Mouse (Mus musculus): Measurements from ENCODE around the gene Ptpdc1. TPM values are rescaled to one million over a fixed set of nuclear protein-coding genes. Genes with fewer than 3 reads are reported as not detected.

The Ptpdc1 gene
- 17.2 and 17.8 TPM in 2 replicates for polyA plus RNA-seq (2014; fragmentation: Nextera tagmentation; extraction: Ambion mirVana)

DNA sequence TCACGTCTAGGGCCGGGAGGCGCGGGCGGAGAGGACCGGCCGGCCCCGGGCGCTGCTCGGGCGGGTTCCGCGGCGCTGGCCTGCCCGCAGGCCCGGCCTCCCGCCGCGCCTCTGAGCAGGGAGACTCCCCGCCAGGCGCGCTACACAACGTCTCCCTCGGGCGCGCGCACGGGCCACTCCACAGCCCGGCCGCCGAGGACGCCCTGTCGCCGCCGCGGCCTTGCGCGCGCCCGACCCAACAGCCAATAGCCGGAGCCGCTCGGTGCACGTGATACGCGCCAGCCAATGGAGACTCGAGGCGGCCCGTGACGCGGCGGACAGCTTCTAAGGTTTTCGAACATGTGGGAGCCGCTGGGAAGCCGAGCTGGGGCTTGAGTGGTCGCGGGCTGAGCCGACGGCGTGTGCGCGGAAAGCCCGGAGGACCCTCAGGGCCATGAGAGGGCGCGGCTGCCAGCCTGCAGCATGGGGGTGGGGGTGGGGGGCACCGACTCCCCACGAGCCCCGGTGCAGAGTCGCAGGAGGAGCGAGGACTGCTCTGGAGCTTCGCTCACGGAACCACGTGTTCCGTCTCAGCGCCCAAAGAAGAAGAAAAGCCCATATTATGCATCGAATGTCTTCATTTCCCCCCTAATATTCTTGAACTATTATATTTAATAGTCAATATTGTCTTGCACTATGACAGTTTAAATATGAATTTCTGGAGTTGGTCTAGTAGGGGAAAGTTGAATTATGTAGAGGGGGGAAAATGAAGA lies at the start of gene Ptpdc1:
Gene Ptpdc1, minus strand, starts transcription at position 232 of the 752 bp plus-strand sequence.
- peak within 1 kb of the TSS; percentile 52; the same call in 1 of the 2 replicates for H3K27ac ChIP-seq (ENCODE audit: low read depth, low read length)
- no peaks in the 10 kb centered on the region for H3K36me3 ChIP-seq (ENCODE audit: control insufficient read depth, insufficient read depth, low read length)
- H3K27me3 ChIP-seq (ENCODE audit: control insufficient read depth, insufficient read depth, low read length), result peaks cover 5% of the 10 kb centered on the region; the same call in 1 of the 2 replicates
- 2% methylated on average over 72 of the region's 76 CpGs for WGBS
- ATAC-seq (ENCODE audit: low FRiP score), result peak; percentile 99
- H3K4me3 ChIP-seq (ENCODE audit: low read depth, low read length), result peak within 1 kb of the TSS; percentile 63
- H3K4me2 ChIP-seq, result peak within 1 kb of the TSS; percentile 65
- peak within 1 kb of the TSS; percentile 79 for H3K9ac ChIP-seq (ENCODE audit: low read length)
- no peaks in the 10 kb centered on the region for H3K9me3 ChIP-seq (ENCODE audit: control insufficient read depth, low read length)
- H3K4me1 ChIP-seq (ENCODE audit: control insufficient read depth, insufficient read depth, low read length), result no peaks in the 10 kb centered on the region
- peak; percentile 99 for DNase-seq (ENCODE audit: low spot score, missing footprints)

DNA sequence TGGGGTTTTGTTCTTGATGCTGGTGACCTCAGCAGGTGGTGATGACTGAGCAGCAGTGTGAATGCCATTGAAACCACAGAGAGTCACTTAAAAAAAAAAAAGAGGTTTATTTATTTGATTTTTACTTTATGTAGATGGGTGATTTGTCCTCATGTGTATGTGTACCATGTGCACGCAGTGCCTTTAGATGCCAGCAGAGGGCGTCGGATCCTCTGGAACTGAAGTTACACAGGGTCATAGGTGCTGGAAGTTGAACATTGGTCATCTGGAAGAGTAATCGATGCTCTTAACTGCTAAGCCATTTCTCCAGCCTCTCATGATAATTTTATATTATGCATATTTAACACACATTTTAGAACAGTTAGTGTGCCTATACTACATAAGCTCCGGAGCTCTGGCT lies 49.1 kb upstream of the Ptpdc1 start:
- peaks cover 34% of the 10 kb centered on the region for H3K27me3 ChIP-seq (ENCODE audit: control insufficient read depth, insufficient read depth, low read length)
- H3K4me1 ChIP-seq (ENCODE audit: control insufficient read depth, insufficient read depth, low read length), result no peaks in the 10 kb centered on the region; the same call in 1 of the 2 replicates
- 85% methylated on average over 5 of the region's 5 CpGs for WGBS
- DNase-seq (ENCODE audit: low spot score, missing footprints), result no peak
- H3K27ac ChIP-seq (ENCODE audit: low read depth, low read length), result no peak overlapping the region
- H3K9me3 ChIP-seq (ENCODE audit: control insufficient read depth, low read length), result no peaks in the 10 kb centered on the region
- H3K4me3 ChIP-seq (ENCODE audit: low read depth, low read length), result no peak overlapping the region
- ATAC-seq (ENCODE audit: low FRiP score), result no peak
- H3K36me3 ChIP-seq (ENCODE audit: control insufficient read depth, insufficient read depth, low read length), result no peaks in the 10 kb centered on the region
- H3K4me2 ChIP-seq, result no peak overlapping the region
- H3K9ac ChIP-seq (ENCODE audit: low read length), result no peak overlapping the region

DNA sequence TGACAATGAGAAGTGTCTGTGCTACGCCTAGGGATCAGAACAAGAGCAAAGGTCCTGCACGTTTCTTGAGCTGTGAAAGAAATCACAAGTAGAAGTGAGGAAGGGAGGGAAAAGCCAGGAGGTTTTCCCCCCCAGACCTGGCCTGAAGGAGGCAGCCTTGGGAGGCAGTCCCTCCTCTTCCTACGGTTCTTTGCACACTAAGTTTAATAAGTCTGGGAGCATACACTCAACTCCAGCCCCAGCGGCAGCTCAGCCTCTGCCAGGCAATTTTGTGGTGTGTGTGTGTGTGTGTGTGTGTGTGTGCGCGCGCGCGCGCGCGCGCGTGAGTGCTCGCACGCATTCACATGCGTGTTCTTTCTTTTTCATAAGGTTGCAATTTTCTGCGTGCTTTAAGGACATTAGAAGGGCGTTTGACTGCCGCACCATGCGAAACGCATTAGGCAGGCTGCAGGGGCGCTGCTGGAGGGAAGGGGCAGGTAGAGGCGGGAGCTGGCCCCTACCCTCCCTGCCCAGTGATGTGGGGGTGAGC lies 46.9 kb upstream of the Ptpdc1 start:
- H3K4me2 ChIP-seq, result peak overlapping the region; percentile 15; the same call in 1 of the 2 replicates
- ATAC-seq (ENCODE audit: low FRiP score) (no peak), DNase-seq (ENCODE audit: low spot score, missing footprints) (peak; percentile 89)
- H3K27me3 ChIP-seq (ENCODE audit: control insufficient read depth, insufficient read depth, low read length), result peaks cover 56% of the 10 kb centered on the region
- no peaks in the 10 kb centered on the region for H3K9me3 ChIP-seq (ENCODE audit: control insufficient read depth, low read length)
- H3K4me1 ChIP-seq (ENCODE audit: control insufficient read depth, insufficient read depth, low read length), result peaks cover 4% of the 10 kb centered on the region; the same call in 1 of the 2 replicates
- no peak overlapping the region for H3K9ac ChIP-seq (ENCODE audit: low read length)
- no peak overlapping the region for H3K27ac ChIP-seq (ENCODE audit: low read depth, low read length)
- H3K4me3 ChIP-seq (ENCODE audit: low read depth, low read length), result no peak overlapping the region
- H3K36me3 ChIP-seq (ENCODE audit: control insufficient read depth, insufficient read depth, low read length), result no peaks in the 10 kb centered on the region
- 2% methylated on average over 24 of the region's 24 CpGs for WGBS

DNA sequence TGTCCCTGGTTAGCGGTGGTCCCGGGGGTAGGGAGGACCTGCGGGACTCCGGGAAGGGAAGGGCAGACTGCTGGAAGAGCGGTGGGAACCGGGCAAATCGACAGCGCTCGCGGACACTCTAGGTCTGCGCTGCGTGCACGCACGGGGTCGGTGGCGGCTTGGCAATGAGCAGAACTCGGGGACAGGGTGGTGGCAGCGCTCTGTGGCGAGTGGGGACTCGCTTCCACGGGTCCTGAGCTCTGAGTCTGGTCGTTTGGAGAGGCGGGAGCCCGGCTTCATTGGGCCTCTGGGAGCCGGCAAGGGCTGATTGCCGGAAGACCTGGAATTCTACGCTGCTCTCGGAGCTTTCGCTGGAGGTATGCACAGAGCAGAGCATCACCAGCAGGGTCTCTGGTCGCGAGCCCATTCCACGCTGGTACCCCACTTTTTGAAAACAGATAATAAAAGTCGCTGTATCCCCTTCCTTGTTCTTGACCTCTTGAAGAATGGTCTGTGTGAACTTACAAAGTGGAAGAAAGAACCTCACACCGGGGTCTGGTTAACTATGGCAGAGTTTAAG lies 43.6 kb upstream of the Ptpdc1 start:
- peak; percentile 95 for DNase-seq (ENCODE audit: low spot score, missing footprints)
- Histone ChIP-seq H3K4me2 (peak overlapping the region; percentile 29; the same call in 1 of the 2 replicates), H3K9me3 (ENCODE audit: control insufficient read depth, low read length) (no peaks in the 10 kb centered on the region), H3K4me1 (ENCODE audit: control insufficient read depth, insufficient read depth, low read length) (peaks cover 9% of the 10 kb centered on the region), H3K4me3 (ENCODE audit: low read depth, low read length) (peak overlapping the region; percentile 7; the same call in 1 of the 2 replicates), H3K27ac (ENCODE audit: low read depth, low read length) (no peak overlapping the region), H3K36me3 (ENCODE audit: control insufficient read depth, insufficient read depth, low read length) (no peaks in the 10 kb centered on the region), H3K9ac (ENCODE audit: low read length) (no peak overlapping the region), H3K27me3 (ENCODE audit: control insufficient read depth, insufficient read depth, low read length) (peaks cover 89% of the 10 kb centered on the region)
- ATAC-seq (ENCODE audit: low FRiP score), result no peak
- WGBS, result under 1% methylated on average over 34 of the region's 34 CpGs

DNA sequence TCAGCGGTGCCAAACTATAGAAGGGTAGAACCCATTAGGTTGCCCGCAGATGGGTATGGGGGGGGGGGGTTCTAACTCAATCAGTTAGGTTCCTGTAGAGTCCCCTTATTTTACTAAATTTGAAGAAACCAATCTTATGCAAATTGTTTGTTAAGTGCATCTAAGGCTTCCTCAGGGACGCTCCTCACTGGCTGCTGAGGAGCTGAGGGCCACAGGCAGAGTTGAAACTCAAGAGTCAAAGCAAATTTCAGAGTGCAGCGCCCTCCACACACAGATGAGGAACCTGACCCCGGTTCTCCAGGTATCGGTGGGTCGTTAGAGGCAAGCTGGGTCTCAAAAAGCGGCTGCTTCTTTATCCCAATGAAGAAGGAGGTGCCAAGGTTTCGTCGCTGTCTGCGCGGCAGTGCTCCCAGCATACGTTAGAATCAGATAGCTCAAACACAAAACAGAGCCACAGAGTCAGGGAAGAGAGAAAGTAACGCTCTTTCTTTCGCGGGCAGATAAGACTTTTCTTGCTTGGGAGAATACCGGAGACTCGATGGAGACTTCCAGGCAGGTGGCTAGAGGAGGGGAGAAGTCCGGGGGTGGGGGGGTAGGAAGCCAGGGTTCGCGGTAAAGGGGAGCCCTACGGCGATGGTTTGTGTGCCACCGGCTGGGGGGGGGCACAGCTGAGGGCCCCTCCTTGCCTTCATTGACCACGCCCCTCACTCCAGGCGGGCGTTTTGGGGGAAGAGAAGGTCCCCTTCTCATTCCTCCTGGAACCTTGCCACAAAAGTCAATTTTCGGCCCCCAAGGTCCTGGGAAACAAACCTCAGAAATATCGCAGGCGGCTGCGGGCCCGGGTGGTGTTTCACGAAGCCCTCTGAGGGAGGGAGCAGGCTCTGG lies 42.9 kb upstream of the Ptpdc1 start:
- Histone ChIP-seq H3K27ac (ENCODE audit: low read depth, low read length) (no peak overlapping the region), H3K27me3 (ENCODE audit: control insufficient read depth, insufficient read depth, low read length) (peaks cover 95% of the 10 kb centered on the region), H3K4me1 (ENCODE audit: control insufficient read depth, insufficient read depth, low read length) (peaks cover 9% of the 10 kb centered on the region), H3K9ac (ENCODE audit: low read length) (no peak overlapping the region), H3K36me3 (ENCODE audit: control insufficient read depth, insufficient read depth, low read length) (no peaks in the 10 kb centered on the region), H3K9me3 (ENCODE audit: control insufficient read depth, low read length) (no peaks in the 10 kb centered on the region), H3K4me3 (ENCODE audit: low read depth, low read length) (peak overlapping the region; percentile 7; the same call in 1 of the 2 replicates), H3K4me2 (peak overlapping the region; percentile 29; the same call in 1 of the 2 replicates)
- peak; percentile 95 for DNase-seq (ENCODE audit: low spot score, missing footprints)
- 1% methylated on average over 33 of the region's 33 CpGs for WGBS
- no peak for ATAC-seq (ENCODE audit: low FRiP score)

DNA sequence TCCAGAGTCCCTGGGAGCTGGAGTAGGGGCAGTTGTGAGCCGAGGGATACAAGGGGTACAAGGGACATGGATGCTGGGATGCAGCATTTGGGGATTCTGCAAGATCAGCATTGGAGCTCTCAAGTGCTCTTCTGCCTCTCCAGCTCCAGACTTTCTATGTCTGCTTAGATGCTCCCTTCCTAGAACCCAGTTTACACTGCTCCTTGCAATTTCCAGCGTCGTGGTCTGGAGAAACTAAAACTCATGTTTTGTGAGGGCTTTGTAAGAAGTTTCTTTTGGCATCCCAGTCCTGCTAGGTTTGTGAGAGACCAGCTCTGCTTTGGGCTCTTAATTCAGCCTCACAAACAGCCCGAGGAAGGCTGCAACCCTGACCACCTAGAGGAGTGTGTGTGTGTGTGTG lies 42.0 kb upstream of the Ptpdc1 start:
- Histone ChIP-seq H3K4me2 (no peak overlapping the region), H3K9ac (ENCODE audit: low read length) (no peak overlapping the region), H3K4me3 (ENCODE audit: low read depth, low read length) (no peak overlapping the region), H3K36me3 (ENCODE audit: control insufficient read depth, insufficient read depth, low read length) (no peaks in the 10 kb centered on the region), H3K27ac (ENCODE audit: low read depth, low read length) (no peak overlapping the region), H3K27me3 (ENCODE audit: control insufficient read depth, insufficient read depth, low read length) (peaks cover 95% of the 10 kb centered on the region), H3K4me1 (ENCODE audit: control insufficient read depth, insufficient read depth, low read length) (peaks cover 16% of the 10 kb centered on the region), H3K9me3 (ENCODE audit: control insufficient read depth, low read length) (no peaks in the 10 kb centered on the region)
- peak; percentile 94 for DNase-seq (ENCODE audit: low spot score, missing footprints)
- no peak for ATAC-seq (ENCODE audit: low FRiP score)
- WGBS, result 1% methylated on average over 4 of the region's 4 CpGs

DNA sequence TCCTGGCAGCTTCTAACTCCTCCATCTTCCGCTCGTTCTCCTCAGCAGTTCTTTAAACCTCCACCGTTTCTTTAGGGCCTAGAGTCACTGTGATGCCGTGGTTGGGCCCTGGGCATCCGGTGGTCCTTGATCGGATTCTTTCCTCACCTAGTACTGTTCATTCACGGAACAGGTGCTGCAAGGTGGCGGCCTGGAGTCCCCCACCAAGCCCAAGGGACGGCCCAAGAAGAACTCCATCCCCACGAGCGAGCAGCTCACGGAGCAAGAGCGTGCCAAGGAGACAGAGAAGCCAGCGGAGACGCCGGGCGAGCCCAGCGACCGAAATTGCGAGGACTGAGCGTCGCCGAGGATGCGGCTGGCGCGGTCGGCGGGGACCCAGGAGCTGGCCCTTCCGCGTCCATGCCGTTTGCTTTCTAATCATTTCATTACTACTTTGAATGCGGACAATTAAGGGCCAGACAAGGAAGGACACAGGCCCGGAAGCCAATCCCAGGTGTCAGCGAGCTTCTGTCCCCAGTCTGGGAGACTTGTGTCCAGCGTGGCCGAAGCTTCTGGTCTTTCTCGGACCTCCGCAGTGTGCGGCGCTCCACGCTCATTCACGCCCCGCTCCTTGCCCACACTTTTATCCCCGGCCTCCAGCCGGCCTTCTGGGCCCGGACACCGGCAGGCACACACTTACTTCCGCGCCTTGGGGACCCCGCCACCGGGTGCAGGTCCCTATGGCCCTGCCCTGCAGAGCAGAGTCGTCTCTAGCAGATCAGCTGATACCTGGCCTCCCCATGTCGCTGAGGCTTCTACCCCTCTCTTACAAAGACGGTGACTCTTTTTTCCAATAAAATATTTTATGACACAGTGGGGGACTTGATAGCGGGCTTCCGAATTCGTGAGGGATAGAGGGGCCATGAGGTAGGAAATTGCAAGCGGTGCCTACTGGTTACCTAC lies 40.5 kb upstream of the Ptpdc1 start:
- DNase-seq (ENCODE audit: low spot score, missing footprints), result peak; percentile 97
- H3K4me1 ChIP-seq (ENCODE audit: control insufficient read depth, insufficient read depth, low read length), result peaks cover 18% of the 10 kb centered on the region

More for the DNA sequence above, 40.5 kb upstream of the Ptpdc1 start:
- no peak overlapping the region for H3K27ac ChIP-seq (ENCODE audit: low read depth, low read length)
- H3K4me3 ChIP-seq (ENCODE audit: low read depth, low read length), result no peak overlapping the region
- H3K36me3 ChIP-seq (ENCODE audit: control insufficient read depth, insufficient read depth, low read length), result no peaks in the 10 kb centered on the region
- under 1% methylated on average over 58 of the region's 58 CpGs for WGBS
- H3K9ac ChIP-seq (ENCODE audit: low read length), result no peak overlapping the region; the same call in 1 of the 2 replicates
- no peak overlapping the region for H3K4me2 ChIP-seq
- no peaks in the 10 kb centered on the region for H3K9me3 ChIP-seq (ENCODE audit: control insufficient read depth, low read length)
- H3K27me3 ChIP-seq (ENCODE audit: control insufficient read depth, insufficient read depth, low read length), result peaks cover 97% of the 10 kb centered on the region
- ATAC-seq (ENCODE audit: low FRiP score), result no peak

Measured in midbrain, embryonic 11.5 days (tissue).